Mouse (Mus musculus) limb, embryonic 11.5 days (tissue): ENCODE results near the gene Zfp110. TPM values are rescaled to one million over a fixed set of nuclear protein-coding genes. Genes with fewer than 3 reads are reported as not detected.
"Not testable (repeated sequence)": the region's sequence is repeated elsewhere in the genome, so short reads cannot be mapped to it uniquely, and the experiment has no call there.

ENCODE experiments used
- ATAC-seq: fragments of 200-750 bp; cut with Nextera tagmentation; 2 replicates; pipeline ENCODE4 v1.8.0; 2017; ENCODE audit warnings: low read depth; ENCODE audit not compliant: insufficient number of reproducible peaks, low FRiP score, low TSS enrichment
- DNase-seq: peaks from one replicate; pipeline ENCODE4 v3.0.0-alpha.2; 2015; ENCODE audit warnings: low spot score
- H3K27ac ChIP-seq: fragments of 300-500 bp; sonication (generic); replicated peaks from 2 replicates; pipeline ENCODE4 v1.5.1; 2014; ENCODE audit warnings: low read depth, mild to moderate bottlenecking, low read length
- H3K27me3 ChIP-seq: fragments of 300-500 bp; sonication (generic); 2 replicates; pipeline ENCODE4 v1.6.1; 2014; ENCODE audit warnings: mild to moderate bottlenecking, low read length, mixed read lengths; ENCODE audit not compliant: control insufficient read depth, insufficient read depth
- H3K36me3 ChIP-seq: fragments of 300-500 bp; sonication (generic); 2 replicates; pipeline ENCODE4 v1.6.1; 2014; ENCODE audit warnings: mild to moderate bottlenecking, low read length, moderate library complexity, mixed read lengths; ENCODE audit not compliant: control insufficient read depth, insufficient read depth
- H3K4me1 ChIP-seq: fragments of 300-500 bp; sonication (generic); 2 replicates; pipeline ENCODE4 v1.6.1; 2014; ENCODE audit warnings: low read length, mixed read lengths; ENCODE audit not compliant: control insufficient read depth, insufficient read depth
- H3K4me2 ChIP-seq: fragments of 300-500 bp; sonication (generic); 2 replicates; pipeline ENCODE4 v1.6.1; 2014; ENCODE audit warnings: low read depth, mild to moderate bottlenecking, moderate library complexity; ENCODE audit not compliant: severe bottlenecking
- H3K4me3 ChIP-seq: fragments of 300-500 bp; sonication (generic); 2 replicates; pipeline ENCODE4 v1.5.1; 2014; ENCODE audit warnings: low read depth, low read length
- H3K9ac ChIP-seq: fragments of 300-500 bp; sonication (generic); 2 replicates; pipeline ENCODE4 v1.6.1; 2014; ENCODE audit warnings: mild to moderate bottlenecking, low read length
- H3K9me3 ChIP-seq: fragments of 300-500 bp; sonication (generic); 2 replicates; pipeline ENCODE4 v1.6.1; 2016; ENCODE audit warnings: low read length; ENCODE audit not compliant: control insufficient read depth
- WGBS: fragments of 180-500 bp; shearing (Covaris S2); extraction: QIAGEN DNeasy Blood & Tissue Kit; methylation state at CpG from one replicate; pipeline ENCODE4 v1.1.7; 2014; 5-methylcytosine and 5-hydroxymethylcytosine counted together
- polyA plus RNA-seq: library from polyadenylated mRNA; unstranded; fragments of >200 nt; fragmentation: Nextera tagmentation; extraction: Ambion mirVana; gene quantifications from 2 replicates; pipeline ENCODE4 v1.2.1, GENCODE M21; 2014

The Zfp110 gene
- polyA plus RNA-seq, 1 experiment from 2014 or later = 38.4 TPM

DNA sequence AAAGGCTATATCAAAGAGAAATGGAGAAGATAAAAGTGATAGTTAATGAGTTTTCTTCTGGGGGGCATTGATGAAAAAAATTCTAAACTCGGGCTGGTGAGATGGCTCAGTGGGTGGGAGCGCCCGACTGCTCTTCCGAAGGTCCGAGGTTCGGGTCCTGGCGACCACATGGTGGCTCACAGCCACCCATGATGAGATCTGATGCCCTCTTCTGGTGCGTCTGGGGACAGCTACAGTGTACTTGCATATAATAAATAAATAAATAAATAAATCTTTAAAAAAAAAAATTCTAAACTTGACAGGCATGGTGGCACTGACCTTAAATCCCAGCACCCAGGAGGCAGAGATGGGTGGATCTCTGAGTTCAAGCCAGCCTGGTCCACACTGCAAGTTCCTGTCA lies 19.0 kb upstream of the Zfp110 start:
- H3K27me3 ChIP-seq = no peaks in the 10 kb centered on the region
- H3K36me3 ChIP-seq = peaks cover 21% of the 10 kb centered on the region
- H3K9ac ChIP-seq = no peak overlapping the region
- no peak overlapping the region for H3K4me3 ChIP-seq
- DNase-seq = no peak
- H3K9me3 ChIP-seq = peaks cover 17% of the 10 kb centered on the region; the same call in 1 of the 2 replicates
- H3K4me2 ChIP-seq = no peak overlapping the region
- no peaks in the 10 kb centered on the region for H3K4me1 ChIP-seq
- 97% methylated on average over 8 of the region's 8 CpGs for WGBS
- H3K27ac ChIP-seq = no peak overlapping the region
- ATAC-seq = no peak

DNA sequence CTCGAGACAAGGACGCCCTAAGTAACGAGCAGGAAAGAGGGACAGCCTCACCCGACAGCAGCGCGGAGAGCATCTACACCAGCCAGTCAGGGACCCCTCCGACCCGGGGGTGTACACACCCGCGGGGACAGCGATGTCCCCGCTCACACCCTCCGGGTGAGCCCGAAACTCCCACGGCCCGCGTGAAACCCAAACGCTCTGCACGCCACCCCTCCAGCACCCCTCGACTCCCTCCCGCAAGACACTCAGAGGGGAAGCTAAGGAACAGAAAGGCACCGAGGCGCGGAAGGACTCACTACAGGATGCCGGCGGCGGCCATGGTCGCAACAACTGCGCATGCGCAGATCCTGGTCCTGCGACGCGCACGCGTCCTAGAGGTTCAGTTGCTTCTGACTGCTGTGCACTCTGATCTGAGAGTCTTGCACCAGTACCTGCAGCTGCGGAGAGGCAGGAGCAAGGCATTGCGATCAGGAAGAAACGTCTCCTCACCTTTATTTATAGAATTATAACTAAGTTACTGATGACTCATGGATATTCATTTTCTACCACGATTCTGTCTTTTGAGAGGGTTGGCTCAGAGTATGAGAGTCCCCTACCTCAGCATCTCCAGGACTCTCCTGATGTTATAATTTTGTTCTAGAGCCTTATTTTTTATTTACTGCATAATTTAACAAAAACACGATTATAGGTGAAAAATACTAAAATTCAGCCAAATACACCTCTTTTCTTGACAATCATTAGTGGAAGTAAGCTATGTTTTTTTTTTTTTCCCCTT lies 15.9 kb upstream of the Zfp110 start, which contains the start of gene Zfp329:
TSS of gene Zfp329 (minus strand) at position 338 of the 775 bp plus-strand sequence.
- under 1% methylated on average over 40 of the region's 40 CpGs for WGBS

DNA sequence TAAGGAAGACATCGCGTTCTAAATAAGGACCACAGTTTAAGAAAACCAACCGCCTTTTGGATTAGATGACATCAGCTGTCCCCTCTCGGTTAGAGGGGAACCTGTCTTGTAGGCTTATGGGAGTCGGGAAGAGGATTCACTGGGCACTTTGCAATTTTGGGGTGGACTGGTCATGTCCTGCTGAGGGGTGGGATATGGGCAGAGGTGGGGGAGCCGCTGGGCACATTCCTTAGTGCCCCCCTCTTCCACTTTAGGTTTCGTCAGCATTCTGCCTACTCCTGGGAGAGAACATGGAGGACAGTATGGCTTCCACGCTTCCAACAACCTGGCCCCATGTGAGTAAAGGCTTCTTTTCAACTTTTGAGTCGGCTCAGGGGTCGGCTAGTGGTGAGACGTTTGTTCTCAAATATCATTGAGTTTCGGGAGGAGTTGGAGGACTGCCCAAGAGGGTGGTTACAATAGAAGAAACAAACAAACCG lies 671 bp downstream of the Zfp110 start:
- H3K4me2 ChIP-seq = peak overlapping the region; percentile 41
- DNase-seq (no peak), ATAC-seq (peak; percentile 53)
- H3K4me3 ChIP-seq = peak overlapping the region; percentile 48
- H3K36me3 ChIP-seq = peaks cover 17% of the 10 kb centered on the region; the same call in 1 of the 2 replicates
- 42% methylated on average over 13 of the region's 13 CpGs for WGBS
- peaks cover 8% of the 10 kb centered on the region; the same call in 1 of the 2 replicates for H3K9me3 ChIP-seq
- peak overlapping the region; percentile 61 for H3K9ac ChIP-seq
- no peaks in the 10 kb centered on the region for H3K27me3 ChIP-seq
- no peaks in the 10 kb centered on the region for H3K4me1 ChIP-seq
- H3K27ac ChIP-seq = no peak overlapping the region

More for the DNA sequence above, 15.9 kb upstream of the Zfp110 start, which contains the start of gene Zfp329:
- Histone ChIP-seq H3K4me1 (no peaks in the 10 kb centered on the region), H3K36me3 (peaks cover 4% of the 10 kb centered on the region; the same call in 1 of the 2 replicates), H3K9me3 (peaks cover 8% of the 10 kb centered on the region; the same call in 1 of the 2 replicates), H3K9ac (peak within 1 kb of the TSS; percentile 94), H3K27ac (no peak within 1 kb of the TSS; the same call in 1 of the 2 replicates), H3K4me2 (peak within 1 kb of the TSS; percentile 55), H3K4me3 (peak within 1 kb of the TSS; percentile 87), H3K27me3 (no peaks in the 10 kb centered on the region)
- DNase-seq = peak; percentile 94
- ATAC-seq = peak; percentile 93

DNA sequence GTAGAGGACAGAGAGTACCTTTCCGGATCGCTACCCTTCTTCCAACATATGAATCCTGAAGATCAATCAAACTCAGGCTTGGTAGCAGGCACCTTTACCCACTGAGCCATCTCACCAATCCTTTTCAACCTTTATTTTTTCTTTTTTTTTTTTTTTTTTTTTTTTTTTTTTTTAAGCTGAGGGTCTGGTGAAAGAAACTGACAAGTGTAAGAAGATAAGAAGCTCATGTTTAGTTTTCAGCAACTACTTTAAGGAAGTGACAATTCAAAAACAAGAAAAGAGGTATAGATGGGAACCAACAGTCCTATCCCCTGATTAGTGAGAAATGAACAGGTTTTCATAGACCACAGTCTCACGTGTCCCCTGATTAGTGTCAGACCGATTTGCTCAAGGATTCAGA lies 1.2 kb downstream of the Zfp110 start:
- no peak overlapping the region for H3K9ac ChIP-seq
- no peaks in the 10 kb centered on the region for H3K4me1 ChIP-seq
- H3K36me3 ChIP-seq = peaks cover 21% of the 10 kb centered on the region; the same call in 1 of the 2 replicates
- H3K27me3 ChIP-seq = no peaks in the 10 kb centered on the region
- H3K9me3 ChIP-seq = peaks cover 8% of the 10 kb centered on the region; the same call in 1 of the 2 replicates
- no peak overlapping the region for H3K4me3 ChIP-seq
- peak overlapping the region; percentile 41 for H3K4me2 ChIP-seq
- no peak for DNase-seq
- WGBS = 95% methylated on average over 4 of the region's 4 CpGs
- no peak for ATAC-seq
- no peak overlapping the region for H3K27ac ChIP-seq

DNA sequence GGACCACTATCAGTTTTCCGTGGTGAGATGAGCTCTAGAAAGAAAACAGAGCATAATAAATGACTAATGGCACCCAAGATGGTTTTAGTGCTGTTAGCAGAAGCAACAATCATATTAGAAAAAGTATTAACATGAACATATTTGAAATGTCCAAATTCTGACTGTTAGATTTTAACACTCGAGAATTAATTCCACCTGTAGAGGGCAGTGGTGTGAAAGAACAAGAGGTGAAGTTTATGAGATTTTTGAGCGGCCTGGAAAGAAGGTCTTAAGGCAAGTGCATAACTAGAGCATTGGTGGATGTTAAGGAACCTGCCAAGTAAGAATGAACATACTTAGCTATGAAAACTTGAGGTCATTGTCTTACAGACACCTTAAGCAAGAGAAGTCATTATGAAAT lies 39.7 kb downstream of the Zfp110 start:
- H3K4me3 ChIP-seq = no peak overlapping the region
- H3K9me3 ChIP-seq = peaks cover under 1% of the 10 kb centered on the region
- 22% methylated on average over 3 of the region's 3 CpGs for WGBS
- no peak for ATAC-seq
- no peaks in the 10 kb centered on the region for H3K4me1 ChIP-seq
- no peak overlapping the region for H3K9ac ChIP-seq
- H3K27me3 ChIP-seq = no peaks in the 10 kb centered on the region
- no peak overlapping the region for H3K27ac ChIP-seq
- H3K36me3 ChIP-seq = no peaks in the 10 kb centered on the region
- DNase-seq = no peak
- no peak overlapping the region for H3K4me2 ChIP-seq

DNA sequence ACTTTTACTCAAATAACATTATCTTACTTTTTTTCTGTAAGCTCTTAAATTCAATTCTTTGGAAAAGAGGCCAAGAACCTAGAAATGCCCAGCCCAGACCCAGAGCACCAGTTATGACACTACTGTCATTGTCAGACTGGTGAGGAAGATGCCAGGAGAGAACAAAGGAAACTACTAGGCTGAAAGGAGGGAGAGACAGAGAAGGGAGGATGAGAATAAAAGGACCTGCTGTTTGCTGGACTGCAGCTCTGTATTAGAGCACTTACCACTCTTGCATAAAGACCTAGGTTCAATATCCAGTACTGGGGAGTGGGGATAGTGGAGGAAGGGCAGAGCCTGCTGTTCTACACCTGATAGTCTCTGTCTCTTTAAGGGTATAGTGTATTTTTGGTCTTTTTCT lies 45.5 kb downstream of the Zfp110 start:
- no peak for ATAC-seq
- no peak overlapping the region for H3K4me3 ChIP-seq
- no peak overlapping the region for H3K9ac ChIP-seq
- no peak for DNase-seq
- H3K36me3 ChIP-seq = no peaks in the 10 kb centered on the region
- H3K27ac ChIP-seq = no peak overlapping the region
- no peak overlapping the region for H3K4me2 ChIP-seq
- no peaks in the 10 kb centered on the region for H3K9me3 ChIP-seq
- no peaks in the 10 kb centered on the region for H3K27me3 ChIP-seq
- H3K4me1 ChIP-seq = no peaks in the 10 kb centered on the region

DNA sequence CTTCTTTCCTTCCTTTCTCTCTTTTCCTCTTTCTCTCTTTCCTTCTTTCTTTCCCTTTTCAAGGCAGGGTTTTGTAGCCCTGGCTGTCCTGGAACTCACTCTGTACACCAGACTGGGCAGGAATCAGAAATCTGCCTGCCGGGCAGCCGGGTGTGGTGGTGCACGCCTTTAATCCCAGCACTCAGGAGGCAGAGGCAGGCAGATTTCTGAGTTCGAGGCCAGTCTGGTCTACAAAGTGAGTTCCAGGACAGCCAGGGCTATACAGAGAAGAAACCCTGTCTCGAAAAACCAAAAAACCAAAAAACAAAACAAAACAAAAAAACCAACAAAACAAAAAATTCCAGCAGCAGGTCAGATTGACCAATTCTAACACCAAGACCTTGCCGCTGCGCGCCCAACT lies 45.9 kb downstream of the Zfp110 start:
- H3K4me3 ChIP-seq = peak overlapping the region; percentile 74
- 43% methylated on average over 8 of the region's 8 CpGs for WGBS
- not testable (repeated sequence) for H3K27me3 ChIP-seq, H3K27ac ChIP-seq, H3K9ac ChIP-seq, H3K36me3 ChIP-seq, H3K4me1 ChIP-seq, DNase-seq, H3K9me3 ChIP-seq
- ATAC-seq = peak; percentile 7; the same call in 1 of the 2 replicates
- peak overlapping the region; percentile 73 for H3K4me2 ChIP-seq

DNA sequence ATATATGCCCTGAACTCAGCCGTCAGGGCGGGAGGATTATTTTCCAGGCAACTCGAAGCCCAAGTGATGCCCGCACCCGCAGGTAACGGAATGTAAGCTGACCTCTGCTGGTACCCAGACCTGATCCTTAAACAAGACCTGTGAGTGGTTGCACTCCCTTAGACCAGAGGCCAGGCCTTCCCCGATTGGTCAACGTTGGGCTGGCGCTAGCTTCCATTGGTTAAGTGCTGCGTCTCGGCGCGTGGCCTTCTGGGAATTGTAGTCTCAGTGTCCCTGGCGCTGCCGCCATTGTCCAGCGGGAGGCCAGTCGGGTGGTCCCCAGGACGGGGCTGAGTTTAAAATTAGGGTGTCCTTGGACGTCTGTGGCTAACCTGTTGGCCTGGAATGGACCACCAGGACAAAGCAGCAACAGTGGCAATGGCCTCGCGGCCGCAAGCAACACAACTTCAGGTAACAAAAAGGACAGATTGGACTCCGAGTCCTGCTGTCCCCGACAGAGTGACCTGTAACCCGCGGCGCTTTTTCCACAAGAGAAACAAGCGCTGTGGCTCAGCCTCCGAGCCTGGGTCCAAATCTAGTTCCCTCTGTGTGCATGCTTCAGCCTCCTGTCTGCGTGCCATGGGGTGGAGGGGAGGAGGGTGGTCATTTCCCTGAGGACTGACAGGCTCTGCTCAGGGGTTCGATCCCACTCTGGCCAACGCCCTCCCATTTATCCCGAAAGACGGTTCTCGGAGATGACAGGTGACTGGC lies 46.5 kb downstream of the Zfp110 start, which contains the start of gene Zfp128:
TSS of gene Zfp128 (plus strand) at position 267 of the 750 bp plus-strand sequence.
- Histone ChIP-seq H3K9ac (peak within 1 kb of the TSS; percentile 91), H3K4me1 (no peaks in the 10 kb centered on the region), H3K4me3 (peak within 1 kb of the TSS; percentile 74), H3K36me3 (no peaks in the 10 kb centered on the region; the same call in 1 of the 2 replicates), H3K4me2 (peak within 1 kb of the TSS; percentile 73), H3K9me3 (no peaks in the 10 kb centered on the region), H3K27me3 (no peaks in the 10 kb centered on the region), H3K27ac (no peak within 1 kb of the TSS)
- ATAC-seq = peak; percentile 100
- DNase-seq = peak; percentile 96
- 3% methylated on average over 35 of the region's 35 CpGs for WGBS
